Mouse (Mus musculus): ENCODE measurements around the gene Ide. TPM values are rescaled to one million over a fixed set of nuclear protein-coding genes. Genes with fewer than 3 reads are reported as not detected.
A peak's percentile ranks its signal among the peaks of the same experiment; 100 is the strongest.
"Not testable (repeated sequence)": the region's sequence is repeated elsewhere in the genome, so short reads cannot be mapped to it uniquely, and the experiment has no call there.

Ide gene
- polyA plus RNA-seq, 1 experiment from 2014 or later: 83.2 TPM

- Histone ChIP-seq H3K27me3 (ENCODE audit: control insufficient read depth, insufficient read depth, low read length) (peaks cover 35% of the 10 kb centered on the region), H3K9ac (ENCODE audit: low read length) (no peak overlapping the region), H3K4me2 (ENCODE audit: low read length) (no peak overlapping the region), H3K36me3 (ENCODE audit: control insufficient read depth, insufficient read depth, low read length) (no peaks in the 10 kb centered on the region), H3K27ac (replicated peaks in 1 of 2; ENCODE audit: control insufficient read depth in 1 of 2, insufficient read depth in 1 of 2, low read depth in 2 of 2, low read length in 2 of 2) (no peak overlapping the region), H3K9me3 (ENCODE audit: control insufficient read depth, low read length) (no peaks in the 10 kb centered on the region), H3K4me1 (ENCODE audit: control insufficient read depth in 2 of 2, insufficient read depth in 2 of 2, low read length in 2 of 2) (peaks cover 2 to 9% of the 10 kb centered on the region in 2 experiments; a peak in 3 of 4 replicates), H3K4me3 (ENCODE audit: control insufficient read depth in 1 of 2, insufficient read depth in 1 of 2, low read depth in 1 of 2, low read length in 2 of 2) (no peak overlapping the region)
- WGBS: 45% methylated on average over 8 of the region's 8 CpGs
- ATAC-seq (ENCODE audit: insufficient number of reproducible peaks, insufficient read depth, low FRiP score, low read depth): no peak
Observed at GRCm38 (mm10) chr19:37235818-37236217, 101.8 kb downstream of the Ide start.

- Histone ChIP-seq H3K9ac (ENCODE audit: low read length) (peak overlapping the region; percentile 59; the same call in 1 of the 2 replicates), H3K27ac (replicated peaks in 1 of 2; ENCODE audit: control insufficient read depth in 1 of 2, insufficient read depth in 1 of 2, low read depth in 2 of 2, low read length in 2 of 2) (no peak overlapping the region), H3K36me3 (ENCODE audit: control insufficient read depth, insufficient read depth, low read length) (no peaks in the 10 kb centered on the region), H3K27me3 (ENCODE audit: control insufficient read depth, insufficient read depth, low read length) (peaks cover 35% of the 10 kb centered on the region), H3K4me1 (ENCODE audit: control insufficient read depth in 2 of 2, insufficient read depth in 2 of 2, low read length in 2 of 2) (peaks cover 2 to 9% of the 10 kb centered on the region in 2 experiments; a peak in 3 of 4 replicates), H3K4me2 (ENCODE audit: low read length) (peak overlapping the region; percentile 81), H3K9me3 (ENCODE audit: control insufficient read depth, low read length) (no peaks in the 10 kb centered on the region), H3K4me3 (ENCODE audit: control insufficient read depth in 1 of 2, insufficient read depth in 1 of 2, low read depth in 1 of 2, low read length in 2 of 2) (peak overlapping the region; percentile 42 to 43)
- ATAC-seq (ENCODE audit: insufficient number of reproducible peaks, insufficient read depth, low FRiP score, low read depth): peak; percentile 9; the same call in 1 of the 2 replicates
- 5% methylated on average over 63 of the region's 63 CpGs for WGBS
Observed at GRCm38 (mm10) chr19:37233561-37234539, 103.8 kb downstream of the Ide start.

GRCm38 (mm10) chr19:37232598-37232997 lies 105.1 kb downstream of the Ide start:
- not testable (repeated sequence) for H3K4me2 ChIP-seq (ENCODE audit: low read length); H3K4me3 ChIP-seq (ENCODE audit: control insufficient read depth in 1 of 2, insufficient read depth in 1 of 2, low read depth in 1 of 2, low read length in 2 of 2); H3K36me3 ChIP-seq (ENCODE audit: control insufficient read depth, insufficient read depth, low read length); H3K9me3 ChIP-seq (ENCODE audit: control insufficient read depth, low read length); H3K9ac ChIP-seq (ENCODE audit: low read length); H3K27ac ChIP-seq (replicated peaks in 1 of 2; ENCODE audit: control insufficient read depth in 1 of 2, insufficient read depth in 1 of 2, low read depth in 2 of 2, low read length in 2 of 2); ATAC-seq (ENCODE audit: insufficient number of reproducible peaks, insufficient read depth, low FRiP score, low read depth); H3K4me1 ChIP-seq (ENCODE audit: control insufficient read depth in 2 of 2, insufficient read depth in 2 of 2, low read length in 2 of 2)
- peaks cover 35% of the 10 kb centered on the region for H3K27me3 ChIP-seq (ENCODE audit: control insufficient read depth, insufficient read depth, low read length)
- WGBS: 70% methylated on average over 9 of the region's 9 CpGs

GRCm38 (mm10) chr19:37225197-37225862 lies 112.3 kb downstream of the Ide start:
- peaks cover 40% of the 10 kb centered on the region for H3K36me3 ChIP-seq (ENCODE audit: control insufficient read depth, insufficient read depth, low read length)
- 61% methylated on average over 6 of the region's 6 CpGs for WGBS

More at GRCm38 (mm10) chr19:37225197-37225862, 112.3 kb downstream of the Ide start:
- Histone ChIP-seq H3K9ac (ENCODE audit: low read length) (no peak overlapping the region), H3K27ac (replicated peaks in 1 of 2; ENCODE audit: control insufficient read depth in 1 of 2, insufficient read depth in 1 of 2, low read depth in 2 of 2, low read length in 2 of 2) (no peak overlapping the region), H3K4me2 (ENCODE audit: low read length) (no peak overlapping the region), H3K4me3 (ENCODE audit: control insufficient read depth in 1 of 2, insufficient read depth in 1 of 2, low read depth in 1 of 2, low read length in 2 of 2) (no peak overlapping the region), H3K9me3 (ENCODE audit: control insufficient read depth, low read length) (no peaks in the 10 kb centered on the region), H3K4me1 (ENCODE audit: control insufficient read depth in 2 of 2, insufficient read depth in 2 of 2, low read length in 2 of 2) (no peaks in the 10 kb centered on the region), H3K27me3 (ENCODE audit: control insufficient read depth, insufficient read depth, low read length) (no peaks in the 10 kb centered on the region)
- no peak for ATAC-seq (ENCODE audit: insufficient number of reproducible peaks, insufficient read depth, low FRiP score, low read depth)

Other genes with a start within 250 kb of the Ide start
- gene March5, start 130.3 kb downstream of the Ide start, polyA plus RNA-seq (2014; fragmentation: Nextera tagmentation; extraction: Ambion mirVana): 102 and 104 TPM in 2 replicates
- 8.8 and 8.9 TPM in 2 replicates for gene Cpeb3, start 129.3 kb downstream of the Ide start, polyA plus RNA-seq (2014; fragmentation: Nextera tagmentation; extraction: Ambion mirVana)
- 48.0 and 48.5 TPM in 2 replicates for gene Kif11, start 38.6 kb upstream of the Ide start, polyA plus RNA-seq (2014; fragmentation: Nextera tagmentation; extraction: Ambion mirVana)
- 11.6 and 13.2 TPM in 2 replicates for gene Hhex, start 97.0 kb upstream of the Ide start, polyA plus RNA-seq (2014; fragmentation: Nextera tagmentation; extraction: Ambion mirVana)
- 20.3 and 20.6 TPM in 2 replicates for gene Exoc6, start 212.6 kb upstream of the Ide start, polyA plus RNA-seq (2014; fragmentation: Nextera tagmentation; extraction: Ambion mirVana)

Measured in heart, embryonic 14.5 days (tissue).